Mouse (Mus musculus): Measurements from ENCODE around the gene Emilin3.
"Not testable (repeated sequence)": the region's sequence is repeated elsewhere in the genome, so short reads cannot be mapped to it uniquely, and the experiment has no call there.

Gene Emilin3

GRCm38 (mm10) chr2:160912231-160912671, at the start of gene Emilin3:
Gene Emilin3 (minus strand): TSS chr2:160912328.
- DNase-seq = peak; percentile 76

GRCm38 (mm10) chr2:160960956-160961646, 49.0 kb upstream of the Emilin3 start:
- DNase-seq = no peak

GRCm38 (mm10) chr2:160959901-160960300, 47.8 kb upstream of the Emilin3 start:
- no peak for DNase-seq

DNA sequence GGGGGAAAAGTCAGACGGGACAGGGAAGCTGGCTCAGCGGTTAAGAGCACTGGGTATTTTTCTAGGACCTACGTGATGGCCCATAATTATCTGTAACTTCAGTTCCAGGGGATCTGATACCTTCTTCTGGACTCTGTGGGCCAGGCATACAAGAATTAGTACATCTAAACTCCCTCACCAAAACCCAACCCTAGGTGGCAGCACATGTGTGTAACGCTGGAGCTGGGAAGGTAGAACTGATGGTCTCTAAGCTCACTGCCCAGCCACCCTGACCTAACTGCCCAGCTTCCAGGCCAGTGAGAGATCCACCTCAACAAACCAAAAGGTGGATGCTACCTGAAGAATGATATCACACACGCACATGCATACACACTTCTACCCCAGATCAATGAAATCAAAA, 46.6 kb upstream of the Emilin3 start:
- no peak for DNase-seq

DNA sequence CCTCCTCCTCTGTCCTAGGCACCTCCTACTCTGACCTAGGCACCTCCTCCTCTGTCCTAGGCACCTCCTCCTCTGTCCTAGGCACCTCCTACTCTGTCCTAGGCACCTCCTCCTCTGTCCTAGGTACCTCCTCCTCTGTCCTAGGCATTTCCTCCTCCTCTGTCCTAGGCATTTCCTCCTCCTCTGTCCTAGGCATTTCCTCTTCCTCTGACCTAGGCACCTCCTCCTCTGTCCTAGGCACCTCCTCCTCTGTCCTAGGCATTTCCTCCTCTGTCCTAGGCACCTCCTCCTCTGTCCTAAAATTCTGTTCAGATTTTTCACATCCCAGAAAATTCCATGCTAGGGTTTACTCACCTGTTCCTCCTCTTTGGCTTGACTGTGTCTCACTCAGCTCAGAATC, 45.7 kb upstream of the Emilin3 start:
- not testable (repeated sequence) for DNase-seq

DNA sequence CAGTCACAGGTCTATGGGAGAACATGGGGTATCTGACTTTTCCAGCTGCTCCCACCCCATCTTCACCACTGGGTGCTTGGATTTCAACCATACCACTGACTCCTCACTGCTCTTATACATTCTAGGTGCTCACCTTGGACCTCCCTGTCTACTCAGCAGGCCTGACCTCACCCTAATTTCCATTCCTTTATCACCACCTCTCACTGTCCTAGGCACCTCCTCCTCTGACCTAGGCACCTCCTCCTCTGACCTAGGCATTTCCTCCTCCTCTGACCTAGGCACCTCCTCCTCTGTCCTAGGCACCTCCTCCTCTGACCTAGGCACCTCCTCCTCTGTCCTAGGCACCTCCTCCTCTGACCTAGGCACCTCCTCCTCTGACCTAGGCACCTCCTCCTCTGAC, 45.2 kb upstream of the Emilin3 start:
- DNase-seq = not testable (repeated sequence)

DNA sequence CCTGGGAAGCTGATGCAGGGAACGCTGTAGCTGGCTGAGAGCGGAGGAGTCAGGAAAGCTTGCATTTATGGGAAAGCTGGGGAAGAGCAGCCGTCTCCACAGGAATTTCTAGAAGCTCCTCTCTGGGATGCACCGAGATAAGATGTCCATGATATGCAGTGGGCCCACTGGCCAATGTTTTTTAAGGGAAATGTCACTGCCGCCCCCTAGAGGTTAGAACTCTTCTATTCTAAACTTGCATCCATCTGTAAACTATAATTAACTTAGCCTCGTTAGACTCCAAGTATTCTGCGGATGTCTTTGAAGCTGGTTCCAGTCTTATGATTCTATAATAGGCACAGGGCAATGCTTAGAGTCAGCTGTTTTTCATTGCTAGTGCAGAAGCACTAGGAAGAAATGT, 43.2 kb upstream of the Emilin3 start:
- peak; percentile 46 for DNase-seq

DNA sequence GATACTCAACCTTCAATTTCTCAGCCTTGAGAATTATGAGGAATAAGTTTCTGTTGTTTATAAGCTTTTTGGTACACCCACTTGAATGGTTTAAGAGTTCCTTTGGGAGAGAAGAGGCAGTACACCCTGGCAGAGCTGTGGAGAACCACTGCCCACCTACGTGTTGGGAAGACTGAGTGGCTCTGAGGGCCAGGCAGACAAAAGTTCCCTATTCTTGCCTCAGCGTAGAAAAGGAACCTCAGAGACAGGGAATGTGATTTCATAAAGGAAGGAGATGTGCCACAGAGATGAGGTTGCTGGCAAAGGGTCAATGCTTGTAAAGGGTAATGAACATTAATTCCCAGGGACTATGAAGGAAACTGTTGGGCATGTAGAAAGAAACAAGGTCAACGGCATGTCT, 42.4 kb upstream of the Emilin3 start:
- no peak for DNase-seq

DNA sequence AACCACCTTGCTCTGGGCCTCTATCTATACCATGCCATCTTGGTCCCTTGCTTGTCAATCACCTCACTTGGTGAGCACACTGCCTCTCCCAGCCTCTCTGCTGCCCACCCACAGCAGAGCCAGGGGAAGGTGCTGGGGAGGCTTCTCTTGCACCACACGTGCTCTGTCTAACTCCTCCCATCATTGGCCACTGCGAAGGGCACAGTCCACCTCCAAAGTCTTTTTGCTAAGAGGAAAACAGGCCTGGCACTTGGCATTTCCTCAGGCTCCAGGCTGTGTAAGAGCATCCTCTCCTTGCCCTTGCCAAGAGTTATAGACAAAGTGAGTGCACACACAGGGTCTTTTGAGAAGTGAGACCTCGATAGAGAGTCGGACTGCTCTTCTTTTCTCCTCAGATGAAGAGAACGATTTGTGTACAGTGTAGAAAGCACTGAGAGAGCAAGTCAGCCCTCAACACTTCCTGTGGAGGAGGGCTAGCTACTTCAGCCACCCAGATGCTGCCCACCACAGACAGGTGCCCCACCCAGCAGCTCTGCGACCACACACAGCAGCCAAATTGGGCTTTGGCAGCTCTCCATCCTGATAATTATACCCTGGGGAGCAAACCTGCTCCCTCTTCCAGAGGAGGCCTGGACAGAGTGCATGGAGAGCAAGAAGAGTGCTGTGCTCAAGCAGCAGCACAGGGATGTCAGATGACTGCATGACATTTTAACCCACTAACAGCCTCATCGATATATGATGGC, 41.2 kb upstream of the Emilin3 start:
- no peak for DNase-seq

DNA sequence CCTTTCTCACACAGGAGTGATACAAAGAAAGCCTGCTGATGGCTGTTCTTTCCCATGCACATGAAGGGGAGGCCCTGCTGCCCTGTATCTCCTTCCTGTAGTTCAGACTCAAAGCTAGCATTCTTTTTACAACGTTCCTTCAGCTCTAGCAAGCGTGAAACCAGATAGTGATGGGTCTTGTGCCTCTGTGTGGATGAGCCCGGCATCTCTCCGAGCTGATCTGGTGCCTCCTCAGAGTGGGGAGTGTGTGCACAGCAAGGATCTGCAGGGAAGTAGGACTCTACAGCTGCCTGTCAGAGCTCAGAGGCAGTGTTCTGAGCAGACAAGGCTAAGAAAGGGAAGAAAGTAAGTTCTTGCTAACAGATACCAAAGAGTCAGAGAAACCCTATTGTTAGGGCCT, 39.5 kb upstream of the Emilin3 start:
- no peak for DNase-seq

DNA sequence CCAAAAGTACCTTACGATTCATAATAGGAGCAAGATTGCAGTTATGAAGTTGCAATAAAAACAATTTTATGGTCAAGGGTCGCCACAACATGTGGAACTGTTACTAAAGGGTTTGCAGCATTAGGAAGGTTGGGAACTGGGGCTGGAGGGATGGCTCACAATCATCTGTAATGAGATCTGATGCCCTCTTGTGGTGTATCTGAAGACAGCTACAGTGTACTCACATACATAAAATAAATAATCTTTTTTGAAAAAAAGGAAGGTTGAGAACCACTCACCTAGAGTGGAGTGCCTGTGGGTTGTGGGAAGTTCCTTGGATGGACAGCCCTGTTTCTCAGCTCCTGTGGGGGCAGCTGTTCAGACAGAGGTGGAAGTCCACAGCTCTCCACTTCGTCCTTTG, 30.3 kb upstream of the Emilin3 start:
- no peak for DNase-seq

DNA sequence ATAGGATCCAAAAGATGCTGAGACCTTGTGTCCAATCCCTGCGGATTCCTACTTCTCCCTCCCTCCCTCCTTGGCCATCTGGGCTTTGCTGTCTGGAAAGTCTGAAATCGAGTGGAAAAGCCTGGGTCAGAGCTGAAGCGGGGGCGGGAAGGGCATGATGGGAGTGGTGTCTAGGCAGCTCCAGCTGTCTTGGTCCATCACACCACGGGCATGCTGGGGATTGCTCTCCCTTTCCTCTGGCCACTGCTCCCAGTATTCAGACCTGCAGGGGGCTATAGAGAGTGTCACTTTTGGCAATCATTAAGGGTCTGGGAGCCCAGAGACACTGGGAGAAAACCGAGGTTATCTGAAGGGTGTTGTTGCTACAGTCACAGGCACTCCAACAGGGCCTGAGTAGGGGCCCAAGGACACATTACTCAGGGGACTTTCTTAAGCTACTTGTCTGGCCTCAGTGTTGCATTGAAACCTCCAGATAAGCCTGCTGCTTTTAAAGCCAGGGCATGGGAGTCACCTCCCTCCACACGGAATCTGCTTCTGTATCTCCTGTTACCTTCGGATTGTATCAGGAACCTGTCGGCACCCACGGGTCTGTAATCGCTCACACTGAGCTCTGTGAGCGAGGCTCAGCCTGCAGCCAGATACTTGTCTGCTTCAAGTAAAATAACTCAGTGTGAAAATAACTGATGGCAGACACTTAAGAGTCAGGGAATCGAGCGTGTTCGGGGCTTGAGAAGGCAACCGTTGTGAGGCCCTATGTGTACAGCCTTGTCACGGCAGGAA, 29.0 kb upstream of the Emilin3 start:
- DNase-seq = no peak

DNA sequence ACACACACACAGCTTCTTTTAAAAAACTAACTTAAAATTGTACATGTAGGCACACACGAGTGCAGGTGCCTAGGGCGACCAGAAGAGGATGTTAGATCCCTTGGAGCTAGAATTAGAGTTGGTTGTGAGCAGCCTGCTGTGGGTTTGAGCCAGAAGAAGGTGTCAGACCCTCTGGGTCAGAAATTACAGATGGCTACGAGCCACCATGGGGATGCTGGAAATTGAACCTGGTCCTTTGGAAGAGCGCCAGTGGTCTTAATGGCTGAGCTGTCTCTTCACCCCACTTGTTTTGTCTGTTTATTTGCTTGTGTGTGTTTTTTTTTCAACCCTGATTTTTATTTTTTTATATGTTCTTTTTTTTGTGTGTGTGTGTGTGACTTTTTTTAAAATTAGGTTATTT, 22.3 kb upstream of the Emilin3 start:
- DNase-seq = no peak

GRCm38 (mm10) chr2:160933890-160934289, 21.8 kb upstream of the Emilin3 start:
- DNase-seq = no peak

- no peak for DNase-seq
These were observed 20.9 kb upstream of the Emilin3 start for GRCm38 (mm10) chr2:160932981-160933380.

DNA sequence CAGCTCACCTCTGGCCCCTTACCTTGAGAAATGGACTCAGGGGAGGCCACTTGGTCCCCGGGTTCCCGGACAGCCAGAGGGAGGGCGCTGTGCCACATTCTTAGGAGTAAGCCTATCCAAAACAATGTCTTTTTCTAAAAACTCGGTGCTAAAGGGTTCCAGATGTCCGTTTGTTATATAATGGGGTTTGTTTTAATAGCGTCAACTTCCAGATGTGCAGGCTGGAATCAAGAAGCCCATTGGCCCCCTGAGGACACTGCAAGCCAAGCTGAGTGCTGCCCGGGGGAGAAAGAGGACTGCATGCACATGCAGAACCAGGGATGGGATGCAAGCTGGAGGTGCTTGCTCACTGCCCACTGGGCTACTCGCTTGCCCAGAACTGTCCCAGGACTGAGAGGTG, 20.2 kb upstream of the Emilin3 start:
- DNase-seq = peak; percentile 64

GRCm38 (mm10) chr2:160931378-160931777, 19.2 kb upstream of the Emilin3 start:
- DNase-seq = no peak

DNA sequence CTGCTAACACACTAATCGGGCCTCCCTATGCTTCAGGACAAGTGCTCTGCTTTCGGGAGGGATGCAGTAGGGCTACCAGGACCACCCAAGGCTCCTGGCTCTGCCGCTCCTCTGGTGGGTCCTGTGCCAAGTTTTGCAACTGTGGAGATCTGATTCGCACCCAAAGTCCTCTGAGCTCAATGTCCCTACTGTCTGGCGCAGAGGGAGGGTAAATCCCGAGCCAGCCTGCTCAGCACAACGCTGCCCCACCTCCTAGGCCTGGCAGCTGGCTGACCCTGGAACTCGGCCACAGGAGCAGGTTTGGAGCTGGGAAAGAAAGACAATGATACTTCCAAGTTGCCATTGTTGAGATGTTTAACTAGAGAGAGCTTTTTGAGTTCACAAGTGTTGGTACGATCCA, 13.1 kb upstream of the Emilin3 start:
- no peak for DNase-seq

- DNase-seq = no peak
These were observed 9.2 kb upstream of the Emilin3 start for GRCm38 (mm10) chr2:160921285-160921684.

GRCm38 (mm10) chr2:160918930-160919215, 6.7 kb upstream of the Emilin3 start:
- no peak for DNase-seq

- DNase-seq = no peak
These were observed 6.2 kb upstream of the Emilin3 start for GRCm38 (mm10) chr2:160918154-160918929.

DNA sequence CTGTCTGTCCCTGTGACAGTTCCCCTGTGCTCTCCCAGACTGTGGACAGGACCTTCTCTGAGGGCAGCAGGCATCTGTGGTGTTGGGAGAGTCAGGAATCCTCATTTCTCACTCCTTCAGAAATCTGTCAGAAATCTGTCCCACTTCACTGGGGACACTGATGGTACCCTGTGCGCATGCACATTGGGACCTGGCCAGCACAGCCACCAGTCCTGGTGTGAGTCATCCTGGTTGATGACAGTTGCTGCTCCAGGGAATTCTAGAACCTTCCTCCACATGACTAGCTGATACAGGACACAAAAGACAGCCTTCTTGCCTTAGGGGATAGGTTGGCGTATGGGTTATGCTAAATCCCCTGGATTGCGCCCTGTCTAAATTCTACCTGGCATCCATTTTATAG, 5.2 kb upstream of the Emilin3 start:
- no peak for DNase-seq

- DNase-seq = no peak
These were observed 4.6 kb upstream of the Emilin3 start for GRCm38 (mm10) chr2:160916714-160917113.

All from embryo, embryonic 11 days (tissue).